Mouse (Mus musculus) midbrain, postnatal 0 days (tissue): ENCODE measurements around the gene Rsph10b. TPM values are rescaled to one million over a fixed set of nuclear protein-coding genes. Genes with fewer than 3 reads are reported as not detected.

Source experiments
- ATAC-seq: fragments of 200-750 bp; cut with Nextera tagmentation; 2 replicates; pipeline ENCODE4 v1.8.0; 2017; ENCODE audit warnings: moderate number of reproducible peaks, mild to moderate bottlenecking, moderate TSS enrichment, moderate library complexity; ENCODE audit not compliant: low FRiP score
- DNase-seq: peaks from one replicate; pipeline ENCODE4 v3.0.0-alpha.2; 2015; ENCODE audit warnings: low spot score
- H3K27ac ChIP-seq: fragments of 300-500 bp; sonication (generic); 2 replicates; pipeline ENCODE4 v1.5.1; 2014; ENCODE audit warnings: low read depth, mild to moderate bottlenecking, low read length, mixed read lengths
- H3K27me3 ChIP-seq: fragments of 300-500 bp; sonication (generic); 2 replicates; pipeline ENCODE4 v1.6.1; 2014; ENCODE audit warnings: low read length, control low read depth, mixed read lengths; ENCODE audit not compliant: insufficient read depth
- H3K36me3 ChIP-seq: fragments of 300-500 bp; sonication (generic); 2 replicates; pipeline ENCODE4 v1.6.1; 2014; ENCODE audit warnings: low read length, control low read depth, mixed read lengths; ENCODE audit not compliant: insufficient read depth
- H3K4me1 ChIP-seq: fragments of 300-500 bp; sonication (generic); 2 replicates; pipeline ENCODE4 v1.6.1; 2014; ENCODE audit warnings: mild to moderate bottlenecking, control low read depth, antibody characterized with exemption, low read length, mixed read lengths; ENCODE audit not compliant: insufficient read depth
- H3K4me2 ChIP-seq: fragments of 300-500 bp; sonication (generic); 2 replicates; pipeline ENCODE4 v1.6.1; 2014; ENCODE audit warnings: low read depth, mild to moderate bottlenecking, low read length, mixed read lengths; ENCODE audit not compliant: poor library complexity, severe bottlenecking
- H3K4me3 ChIP-seq: fragments of 300-500 bp; sonication (generic); 2 replicates; pipeline ENCODE4 v1.5.1; 2014; ENCODE audit warnings: low read depth, mild to moderate bottlenecking, low read length, moderate library complexity
- H3K9ac ChIP-seq: fragments of 300-500 bp; sonication (generic); replicated peaks from 2 replicates; pipeline ENCODE4 v1.6.1; 2014; ENCODE audit warnings: mild to moderate bottlenecking, low read length, moderate library complexity, mixed read lengths; ENCODE audit not compliant: poor library complexity, severe bottlenecking
- H3K9me3 ChIP-seq: fragments of 300-500 bp; sonication (generic); 2 replicates; pipeline ENCODE4 v1.6.1; 2016; ENCODE audit warnings: low read length, control low read depth
- CTCF ChIP-seq: IDR thresholded peaks from 2 replicates; pipeline ENCODE4 v1.5.1; 2016; ENCODE audit warnings: antibody characterized with exemption, mild to moderate bottlenecking
- WGBS: fragments of 180-500 bp; shearing (Covaris S2); extraction: QIAGEN DNeasy Blood & Tissue Kit; methylation state at CpG from one replicate; pipeline ENCODE4 v1.1.7; 2014; 5-methylcytosine and 5-hydroxymethylcytosine counted together
- polyA plus RNA-seq: library from polyadenylated mRNA; unstranded; fragments of >200 nt; fragmentation: Nextera tagmentation; extraction: Ambion mirVana; gene quantifications from 2 replicates; pipeline ENCODE4 v1.2.1, GENCODE M21; 2015
- total RNA-seq: library from RNA; depleted of rRNA; stranded (reverse); fragments of >200 nt; gene quantifications from 2 replicates; pipeline ENCODE4 v1.2.3, GENCODE M21; 2014

Gene Rsph10b
- total and polyA plus RNA-seq, 2 experiments from 2014 or later = 5.8 to 6.8 TPM

DNA sequence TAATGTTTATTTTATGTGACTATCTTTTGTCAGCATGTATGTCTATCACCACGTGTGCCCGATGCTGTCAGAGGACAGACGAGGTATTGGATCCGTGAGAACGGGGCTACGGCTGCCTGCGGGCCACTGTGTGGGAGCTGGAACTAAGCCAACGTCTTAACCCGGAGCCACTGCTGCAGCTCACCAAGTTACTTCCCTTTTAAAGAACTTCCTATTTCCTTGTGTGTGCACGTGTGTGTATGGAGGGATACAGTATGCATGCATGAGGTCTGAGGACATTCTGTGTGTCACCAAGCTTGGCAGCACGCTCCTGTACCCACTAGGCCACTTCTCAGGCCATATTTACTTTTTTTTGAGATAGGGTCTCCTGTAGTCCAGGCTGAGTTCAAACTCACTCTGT is 57.3 kb downstream of the Rsph10b start:
- Histone ChIP-seq H3K4me2 (no peak overlapping the region), H3K27me3 (no peaks in the 10 kb centered on the region), H3K36me3 (peaks cover 68% of the 10 kb centered on the region), H3K9me3 (no peaks in the 10 kb centered on the region), H3K4me3 (no peak overlapping the region), H3K9ac (no peak overlapping the region), H3K27ac (no peak overlapping the region), H3K4me1 (no peaks in the 10 kb centered on the region)
- no peak for TF ChIP-seq CTCF
- WGBS = 91% methylated on average over 11 of the region's 11 CpGs
- DNase-seq (no peak), ATAC-seq (no peak)

- H3K9me3 ChIP-seq = no peaks in the 10 kb centered on the region
- no peak overlapping the region for H3K9ac ChIP-seq
- no peak for DNase-seq
- no peak for TF ChIP-seq CTCF
- no peak overlapping the region for H3K27ac ChIP-seq
- no peaks in the 10 kb centered on the region for H3K27me3 ChIP-seq
- H3K4me1 ChIP-seq = no peaks in the 10 kb centered on the region
- H3K4me2 ChIP-seq = no peak overlapping the region
- H3K36me3 ChIP-seq = peaks cover 79% of the 10 kb centered on the region
- ATAC-seq = no peak
- no peak overlapping the region for H3K4me3 ChIP-seq
- WGBS = 87% methylated on average over 10 of the region's 10 CpGs
These were observed 59.8 kb downstream of the Rsph10b start for GRCm38 (mm10) chr5:143992661-143993060.

- WGBS = 93% methylated on average over 8 of the region's 8 CpGs
- H3K9me3 ChIP-seq = no peaks in the 10 kb centered on the region
These were observed 60.4 kb downstream of the Rsph10b start for GRCm38 (mm10) chr5:143993260-143993659.

DNA sequence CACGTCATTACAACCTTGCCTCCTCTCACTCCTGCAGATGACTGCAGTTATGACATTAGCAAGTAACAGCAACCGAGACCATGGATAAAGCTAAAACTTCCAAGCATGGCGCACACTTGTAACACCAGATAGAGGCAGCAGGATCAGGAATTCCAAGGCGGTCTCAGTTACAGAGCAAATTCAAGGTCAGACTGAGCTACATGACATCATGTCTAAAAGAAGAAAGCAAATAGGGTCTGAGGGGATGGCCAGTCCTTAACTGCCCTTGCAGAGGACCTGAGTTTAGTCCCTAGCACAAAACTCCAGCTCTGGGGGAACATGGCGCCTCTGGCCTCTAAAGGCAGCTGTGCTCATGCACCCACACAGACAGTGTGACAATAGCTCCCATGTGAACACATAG is 61.0 kb downstream of the Rsph10b start:
- H3K4me3 ChIP-seq = no peak overlapping the region
- H3K36me3 ChIP-seq = peaks cover 77% of the 10 kb centered on the region
- TF ChIP-seq CTCF = no peak
- no peak overlapping the region for H3K4me2 ChIP-seq
- no peaks in the 10 kb centered on the region for H3K9me3 ChIP-seq
- no peak overlapping the region for H3K9ac ChIP-seq
- no peaks in the 10 kb centered on the region for H3K4me1 ChIP-seq
- WGBS = 95% methylated on average over 5 of the region's 5 CpGs
- H3K27ac ChIP-seq = no peak overlapping the region
- no peaks in the 10 kb centered on the region for H3K27me3 ChIP-seq
- ATAC-seq = no peak
- no peak for DNase-seq

More at GRCm38 (mm10) chr5:143993260-143993659, 60.4 kb downstream of the Rsph10b start:
- TF ChIP-seq CTCF = no peak
- ATAC-seq (no peak), DNase-seq (no peak)
- no peaks in the 10 kb centered on the region for H3K27me3 ChIP-seq
- no peak overlapping the region for H3K27ac ChIP-seq
- H3K4me2 ChIP-seq = no peak overlapping the region
- H3K4me1 ChIP-seq = no peaks in the 10 kb centered on the region
- H3K4me3 ChIP-seq = no peak overlapping the region
- no peak overlapping the region for H3K9ac ChIP-seq
- peaks cover 77% of the 10 kb centered on the region for H3K36me3 ChIP-seq

DNA sequence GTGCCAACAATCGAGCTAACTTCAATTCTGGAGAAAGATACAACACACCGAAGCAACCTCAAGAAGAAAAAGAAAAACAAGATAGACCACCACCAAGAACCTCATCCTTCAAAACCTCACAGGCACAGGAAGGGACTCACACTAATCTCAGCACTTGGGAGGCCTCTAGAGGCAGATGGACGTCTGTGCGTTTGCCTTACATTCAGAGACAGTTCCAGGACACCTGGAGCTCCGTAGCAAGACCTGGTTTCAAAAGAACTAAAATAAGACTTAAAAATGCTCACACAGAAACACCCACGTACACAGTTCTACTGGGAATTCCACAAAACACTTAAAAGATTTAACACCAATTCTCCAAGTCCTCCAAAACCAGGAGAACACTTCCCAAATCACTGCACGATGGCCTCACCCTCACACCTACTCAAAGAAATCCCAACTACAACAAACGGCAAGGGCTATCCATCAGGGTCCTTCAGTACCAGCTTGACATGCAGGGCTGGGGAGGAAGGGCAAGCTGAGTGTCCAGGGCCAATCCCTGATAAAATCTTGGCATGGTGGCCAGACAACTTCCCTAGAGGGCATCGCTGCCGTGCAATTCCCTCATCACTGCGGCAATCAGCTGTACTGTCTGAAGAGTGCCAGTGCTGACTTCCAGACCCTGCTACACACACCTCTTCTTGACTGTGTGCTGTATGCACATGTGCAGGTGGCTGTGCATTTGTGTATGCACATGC is 62.0 kb downstream of the Rsph10b start:
- Histone ChIP-seq H3K4me3 (no peak overlapping the region), H3K4me2 (no peak overlapping the region), H3K9ac (no peak overlapping the region), H3K4me1 (no peaks in the 10 kb centered on the region), H3K9me3 (no peaks in the 10 kb centered on the region), H3K36me3 (peaks cover 75% of the 10 kb centered on the region), H3K27ac (no peak overlapping the region), H3K27me3 (no peaks in the 10 kb centered on the region)
- no peak for DNase-seq
- no peak for ATAC-seq
- peak; percentile 43; the same call in 1 of the 2 replicates for TF ChIP-seq CTCF
- WGBS = 80% methylated on average over 11 of the region's 11 CpGs

GRCm38 (mm10) chr5:143999409-143999808 is 66.6 kb downstream of the Rsph10b start:
- H3K27ac ChIP-seq = no peak overlapping the region
- peaks cover 76% of the 10 kb centered on the region for H3K36me3 ChIP-seq
- peak; percentile 53 for TF ChIP-seq CTCF
- H3K9me3 ChIP-seq = no peaks in the 10 kb centered on the region
- H3K9ac ChIP-seq = no peak overlapping the region
- WGBS = 82% methylated on average over 1 of the region's 1 CpGs
- no peak overlapping the region for H3K4me2 ChIP-seq
- H3K27me3 ChIP-seq = no peaks in the 10 kb centered on the region
- ATAC-seq (no peak), DNase-seq (no peak)
- no peak overlapping the region for H3K4me3 ChIP-seq
- no peaks in the 10 kb centered on the region for H3K4me1 ChIP-seq
